Comparison of ENCODE assay signal across 26 mouse cellular contexts in genomic region chr11:100055686-100056655, GRCm38 (mm10). TPM values are rescaled to one million over a fixed set of nuclear protein-coding genes. Genes with fewer than 3 reads are reported as not detected.
A peak's percentile ranks its signal among the peaks of the same experiment; 100 is the strongest.
DNase-seq lines count a peak whose midpoint lies in the region; ATAC-seq and TF ChIP-seq lines count a peak whose summit lies in the region.
"Had no signal": no experiment of that assay in that cellular context is flagged by ENCODE, and none has a peak within 500 bp of the region (broad histone marks: within the 10 kb centered on the region; RNA-seq: fewer than 3 reads in every experiment).

No protein-coding gene starts in this region.

- no peak overlapping the region for H3K4me3 ChIP-seq in lung, embryonic 14.5 days (ENCODE audit: low read depth, low read length)
- H3K4me3 ChIP-seq in stomach, embryonic 16.5 days (replicated peaks; ENCODE audit: low read length): no peak overlapping the region
- H3K4me3 ChIP-seq in forebrain, embryonic 13.5 days: no peak overlapping the region
- H3K4me3 ChIP-seq: embryonic facial prominence, embryonic 15.5 days; forebrain, embryonic 15.5 days; heart, adult 2 months; hindbrain, embryonic 13.5 days; kidney, embryonic 15.5 days; megakaryocyte, embryonic 14.5 days; neural tube, embryonic 13.5 days had no signal

- H3K4me1 ChIP-seq in lung, embryonic 14.5 days (ENCODE audit: insufficient read depth): no peaks in the 10 kb centered on the region
- H3K4me1 ChIP-seq in stomach, embryonic 16.5 days (ENCODE audit: control insufficient read depth, insufficient read depth, low read length): no peaks in the 10 kb centered on the region
- no peaks in the 10 kb centered on the region for H3K4me1 ChIP-seq in forebrain, embryonic 13.5 days
- H3K4me1 ChIP-seq: embryonic facial prominence, embryonic 15.5 days; forebrain, embryonic 15.5 days; hindbrain, embryonic 13.5 days; kidney, embryonic 15.5 days; megakaryocyte, embryonic 14.5 days; neural tube, embryonic 13.5 days had no signal

- no peak for TF ChIP-seq CTCF in lung, embryonic 14.5 days (IDR thresholded peaks at IDR 0.05; ENCODE audit: low read depth)

- H3K36me3 ChIP-seq in lung, embryonic 14.5 days (ENCODE audit: insufficient read depth): no peaks in the 10 kb centered on the region
- H3K36me3 ChIP-seq in stomach, embryonic 16.5 days (ENCODE audit: control insufficient read depth, insufficient read depth, low read length): no peaks in the 10 kb centered on the region
- H3K36me3 ChIP-seq in forebrain, embryonic 13.5 days (ENCODE audit: poor library complexity, severe bottlenecking): no peaks in the 10 kb centered on the region
- H3K36me3 ChIP-seq: embryonic facial prominence, embryonic 15.5 days; forebrain, embryonic 15.5 days; hindbrain, embryonic 13.5 days; kidney, embryonic 15.5 days; neural tube, embryonic 13.5 days had no signal

- no peaks in the 10 kb centered on the region for H3K9me3 ChIP-seq in lung, embryonic 14.5 days (ENCODE audit: low read depth, low read length)
- no peaks in the 10 kb centered on the region for H3K9me3 ChIP-seq in stomach, embryonic 16.5 days (replicated peaks; ENCODE audit: control insufficient read depth, low read length)
- H3K9me3 ChIP-seq in forebrain, embryonic 13.5 days (replicated peaks): no peaks in the 10 kb centered on the region
- H3K9me3 ChIP-seq: embryonic facial prominence, embryonic 15.5 days; forebrain, embryonic 15.5 days; hindbrain, embryonic 13.5 days; kidney, embryonic 15.5 days; megakaryocyte, embryonic 14.5 days; neural tube, embryonic 13.5 days had no signal

- H3K4me2 ChIP-seq in lung, embryonic 14.5 days: no peak overlapping the region
- no peak overlapping the region for H3K4me2 ChIP-seq in stomach, embryonic 16.5 days (ENCODE audit: low read depth, low read length)
- no peak overlapping the region for H3K4me2 ChIP-seq in forebrain, embryonic 13.5 days
- H3K4me2 ChIP-seq: embryonic facial prominence, embryonic 15.5 days; forebrain, embryonic 15.5 days; hindbrain, embryonic 13.5 days; kidney, embryonic 15.5 days; neural tube, embryonic 13.5 days had no signal

- H3K27me3 ChIP-seq in lung, embryonic 14.5 days (ENCODE audit: insufficient read depth, low read length): no peaks in the 10 kb centered on the region
- H3K27me3 ChIP-seq in stomach, embryonic 16.5 days (ENCODE audit: control insufficient read depth, insufficient read depth, low read length): no peaks in the 10 kb centered on the region; the same call in 1 of the 2 replicates
- H3K27me3 ChIP-seq in forebrain, embryonic 13.5 days: no peaks in the 10 kb centered on the region
- H3K27me3 ChIP-seq: embryonic facial prominence, embryonic 15.5 days; forebrain, embryonic 15.5 days; hindbrain, embryonic 13.5 days; kidney, embryonic 15.5 days; megakaryocyte, embryonic 14.5 days; neural tube, embryonic 13.5 days had no signal

- peak; percentile 24 to 67 for DNase-seq in adrenal gland, adult (ENCODE audit: inconsistent age in 2 of 2, low spot score in 1 of 2)
- no peak for DNase-seq in adrenal gland, postnatal 14 days
- DNase-seq in lung, embryonic 14.5 days: peak; percentile 12
- no peak for DNase-seq in lung, postnatal 10 days
- peak; percentile 16 for DNase-seq in brain, adult 2 months (ENCODE audit: low read depth, low spot score)
- no peak for DNase-seq in kidney, adult 9 months
- DNase-seq: cerebellum, adult 11-12 months; heart, adult 2 months; right cerebral cortex, postnatal 4 days had no signal

- no peak overlapping the region for H3K9ac ChIP-seq in lung, embryonic 14.5 days
- H3K9ac ChIP-seq in stomach, embryonic 16.5 days (ENCODE audit: low read length): no peak overlapping the region
- H3K9ac ChIP-seq in forebrain, embryonic 13.5 days: no peak overlapping the region
- H3K9ac ChIP-seq: embryonic facial prominence, embryonic 15.5 days; forebrain, embryonic 15.5 days; hindbrain, embryonic 13.5 days; kidney, embryonic 15.5 days; liver, embryonic 14.5 days; neural tube, embryonic 13.5 days had no signal

- no peak for ATAC-seq in lung, embryonic 14.5 days (ENCODE audit: insufficient read depth)
- peak; percentile 69; the same call in 1 of the 2 replicates for ATAC-seq in stomach, embryonic 16.5 days (ENCODE audit: insufficient read depth, low FRiP score)
- ATAC-seq in forebrain, embryonic 13.5 days: no peak
- ATAC-seq: forebrain, embryonic 15.5 days had no signal

- 51% methylated on average over 9 of the region's 9 CpGs for WGBS in lung, embryonic 14.5 days
- 54% methylated on average over 9 of the region's 9 CpGs for WGBS in stomach, embryonic 16.5 days
- WGBS in forebrain, embryonic 13.5 days: 83% methylated on average over 9 of the region's 9 CpGs

- H3K27ac ChIP-seq in lung, embryonic 14.5 days (ENCODE audit: low read depth): no peak overlapping the region
- peak overlapping the region; percentile 68 for H3K27ac ChIP-seq in stomach, embryonic 16.5 days (ENCODE audit: low read length)
- H3K27ac ChIP-seq in forebrain, embryonic 13.5 days: no peak overlapping the region
- H3K27ac ChIP-seq: embryonic facial prominence, embryonic 15.5 days; forebrain, embryonic 15.5 days; heart, adult 2 months; hindbrain, embryonic 13.5 days; kidney, embryonic 15.5 days; liver, embryonic 14.5 days; neural tube, embryonic 13.5 days had no signal

RNA-seq across cellular contexts. Expression of gene Krt31, which starts 5.6 kb away (rescaled TPM):
- not detected in 2 replicates for total RNA-seq in adrenal gland, postnatal 14 days (2021)
- polyA plus RNA-seq in lung, embryonic 14.5 days (2014; fragmentation: Nextera tagmentation; extraction: Ambion mirVana): not detected in 2 replicates
- polyA plus RNA-seq in stomach, embryonic 16.5 days (2015; fragmentation: Nextera tagmentation; extraction: Ambion mirVana): 0.74 and 0.81 TPM in 2 replicates
- not detected in 2 replicates for polyA plus RNA-seq in forebrain, embryonic 13.5 days (2015; fragmentation: Nextera tagmentation; extraction: Ambion mirVana)
- total RNA-seq: common myeloid progenitor, adult 5-6 weeks; gastrocnemius, adult 18-20 months; heart, adult 2 months; layer of hippocampus, adult 18-20 months; left cerebral cortex, adult 18-20 months had no signal
- polyA plus RNA-seq: brain, embryonic 14.5 days; forebrain, embryonic 15.5 days; heart, postnatal 0 days; hindbrain, embryonic 13.5 days; kidney, embryonic 15.5 days; limb, embryonic 11.5 days; liver, embryonic 14.5 days; midbrain, postnatal 0 days; neural tube, embryonic 13.5 days had no signal

RNA-seq across cellular contexts. Expression of gene Krt34, which starts 14.6 kb away (rescaled TPM):
- total RNA-seq in adrenal gland, postnatal 14 days (2021): not detected in 2 replicates
- polyA plus RNA-seq in lung, embryonic 14.5 days (2014; fragmentation: Nextera tagmentation; extraction: Ambion mirVana): not detected in 2 replicates
- polyA plus RNA-seq in stomach, embryonic 16.5 days (2015; fragmentation: Nextera tagmentation; extraction: Ambion mirVana): 3.2 and 4.2 TPM in 2 replicates
- polyA plus RNA-seq in forebrain, embryonic 13.5 days (2015; fragmentation: Nextera tagmentation; extraction: Ambion mirVana): not detected in 2 replicates
- total RNA-seq: common myeloid progenitor, adult 5-6 weeks; heart, adult 2 months; layer of hippocampus, adult 18-20 months; left cerebral cortex, adult 18-20 months; midbrain, postnatal 0 days had no signal
- polyA plus RNA-seq: brain, embryonic 14.5 days; forebrain, embryonic 15.5 days; heart, adult 2 months; heart, postnatal 0 days; hindbrain, embryonic 13.5 days; kidney, embryonic 15.5 days; limb, embryonic 11.5 days; liver, embryonic 14.5 days; midbrain, postnatal 0 days; neural tube, embryonic 13.5 days had no signal

RNA-seq across cellular contexts. Expression of gene Krt33b, which starts 26.3 kb away (rescaled TPM):
- not detected in 2 replicates for total RNA-seq in adrenal gland, postnatal 14 days (2021)
- not detected in 2 replicates for polyA plus RNA-seq in lung, embryonic 14.5 days (2014; fragmentation: Nextera tagmentation; extraction: Ambion mirVana)
- polyA plus RNA-seq in stomach, embryonic 16.5 days (2015; fragmentation: Nextera tagmentation; extraction: Ambion mirVana): 0.30 TPM in 1 of 2 replicates, not detected in the other
- polyA plus RNA-seq in forebrain, embryonic 13.5 days (2015; fragmentation: Nextera tagmentation; extraction: Ambion mirVana): not detected in 2 replicates
- total RNA-seq: common myeloid progenitor, adult 5-6 weeks; gastrocnemius, adult 18-20 months; heart, adult 2 months; layer of hippocampus, adult 18-20 months; left cerebral cortex, adult 18-20 months; midbrain, postnatal 0 days had no signal
- polyA plus RNA-seq: forebrain, embryonic 15.5 days; heart, adult 2 months; heart, postnatal 0 days; hindbrain, embryonic 13.5 days; kidney, embryonic 15.5 days; liver, embryonic 14.5 days; neural tube, embryonic 13.5 days had no signal

RNA-seq across cellular contexts. Expression of gene Krt32, which starts 32.1 kb away (rescaled TPM):
- not detected in 2 replicates for total RNA-seq in adrenal gland, postnatal 14 days (2021)
- polyA plus RNA-seq in lung, embryonic 14.5 days (2014; fragmentation: Nextera tagmentation; extraction: Ambion mirVana): not detected in 2 replicates
- polyA plus RNA-seq in stomach, embryonic 16.5 days (2015; fragmentation: Nextera tagmentation; extraction: Ambion mirVana): 0.24 and 0.40 TPM in 2 replicates
- polyA plus RNA-seq in forebrain, embryonic 13.5 days (2015; fragmentation: Nextera tagmentation; extraction: Ambion mirVana): not detected in 2 replicates
- total RNA-seq: common myeloid progenitor, adult 5-6 weeks; gastrocnemius, adult 18-20 months; heart, adult 2 months; layer of hippocampus, adult 18-20 months; left cerebral cortex, adult 18-20 months; midbrain, postnatal 0 days had no signal
- polyA plus RNA-seq: brain, embryonic 14.5 days; forebrain, embryonic 15.5 days; heart, adult 2 months; heart, postnatal 0 days; hindbrain, embryonic 13.5 days; kidney, embryonic 15.5 days; limb, embryonic 11.5 days; liver, embryonic 14.5 days; midbrain, postnatal 0 days; neural tube, embryonic 13.5 days had no signal

RNA-seq across cellular contexts. Expression of gene Krt33a, which starts 40.0 kb away (rescaled TPM):
- total RNA-seq in adrenal gland, postnatal 14 days (2021): not detected in 2 replicates
- polyA plus RNA-seq in lung, embryonic 14.5 days (2014; fragmentation: Nextera tagmentation; extraction: Ambion mirVana): not detected in 2 replicates
- polyA plus RNA-seq in stomach, embryonic 16.5 days (2015; fragmentation: Nextera tagmentation; extraction: Ambion mirVana): 0.23 and 0.34 TPM in 2 replicates
- polyA plus RNA-seq in forebrain, embryonic 13.5 days (2015; fragmentation: Nextera tagmentation; extraction: Ambion mirVana): not detected in 2 replicates
- total RNA-seq: common myeloid progenitor, adult 5-6 weeks; heart, adult 2 months; layer of hippocampus, adult 18-20 months; left cerebral cortex, adult 18-20 months; midbrain, postnatal 0 days had no signal
- polyA plus RNA-seq: brain, embryonic 14.5 days; forebrain, embryonic 15.5 days; heart, adult 2 months; heart, postnatal 0 days; hindbrain, embryonic 13.5 days; kidney, embryonic 15.5 days; limb, embryonic 11.5 days; liver, embryonic 14.5 days; midbrain, postnatal 0 days; neural tube, embryonic 13.5 days had no signal

Comparison
In these comparisons a context has a peak if more than half of its experiments do, and no peak if none do; other contexts are left out.
1. DNase-seq: peak in adrenal gland, adult (2 of 2), lung, embryonic 14.5 days (single experiment) and brain, adult 2 months (single experiment); none in adrenal gland, postnatal 14 days (single experiment), lung, postnatal 10 days (single experiment) and kidney, adult 9 months (single experiment).